Mouse (Mus musculus) lung, postnatal 0 days (tissue): ENCODE measurements around the gene Tespa1.

Experiments used
- CTCF ChIP-seq: IDR thresholded peaks from 2 replicates; pipeline ENCODE4 v1.5.1; 2016; ENCODE audit warnings: antibody characterized with exemption, mild to moderate bottlenecking
- EP300 ChIP-seq: IDR thresholded peaks from 2 replicates; pipeline ENCODE4 v1.6.1; 2016; ENCODE audit warnings: antibody characterized with exemption, mild to moderate bottlenecking, control low read depth

GRCm38 (mm10) chr10:130315846-130316245 is 6.8 kb upstream of the Tespa1 start:
- TF ChIP-seq CTCF (no peak), EP300 (no peak)
